Mouse (Mus musculus): Measurements from ENCODE around the gene Ring1.

The Ring1 gene

DNA sequence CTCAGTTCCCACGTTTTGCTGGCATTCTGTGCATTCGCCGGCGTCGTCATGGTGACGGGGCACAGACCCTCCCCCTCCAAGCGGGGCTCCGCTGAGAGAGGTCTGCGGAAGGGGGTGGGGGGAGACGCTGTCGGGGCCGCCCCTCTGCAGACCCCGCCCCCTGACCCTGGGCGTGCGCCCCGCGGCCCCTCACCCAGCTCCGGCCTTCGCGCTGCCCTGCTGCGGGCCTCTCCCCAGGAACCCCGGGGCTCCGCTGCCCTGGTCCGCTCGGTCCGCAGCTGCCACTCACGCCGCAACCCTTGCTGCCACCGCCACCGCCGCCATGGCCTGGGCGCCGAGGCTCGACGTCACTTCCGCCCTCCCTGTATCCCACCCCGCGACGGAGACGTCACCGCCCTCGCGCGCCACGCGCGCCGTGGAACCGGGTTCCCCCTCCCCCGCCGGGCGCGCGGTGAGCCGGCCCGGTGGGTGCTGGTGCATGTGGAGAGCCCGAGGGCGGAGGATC lies at the start of gene Ring1:
Ring1 (minus strand) TSS at position 364 of the 505 bp plus-strand sequence.
- peak; percentile 89 to 93 for DNase-seq (ENCODE audit: low spot score in 2 of 2)

DNA sequence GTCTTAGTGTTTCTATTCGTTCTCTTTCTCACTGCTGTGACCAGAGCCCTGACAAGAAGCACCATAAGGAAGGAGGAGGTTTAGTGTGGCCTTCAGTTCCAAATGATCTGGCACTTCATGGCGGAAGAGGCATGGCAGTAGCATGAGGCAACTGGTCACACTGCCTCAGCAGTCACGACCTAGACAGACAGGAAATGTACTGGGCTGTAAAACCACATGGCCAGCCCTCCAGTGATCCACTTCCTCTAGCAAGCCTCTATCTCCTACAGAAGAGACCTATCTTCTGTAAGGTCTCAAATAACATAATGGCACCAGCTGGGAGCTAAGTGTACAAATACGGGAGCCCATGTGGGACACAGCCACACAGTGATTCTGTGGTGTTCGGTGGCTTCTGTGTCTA lies 47.6 kb upstream of the Ring1 start:
- no peak for DNase-seq (ENCODE audit: low spot score in 2 of 2)

DNA sequence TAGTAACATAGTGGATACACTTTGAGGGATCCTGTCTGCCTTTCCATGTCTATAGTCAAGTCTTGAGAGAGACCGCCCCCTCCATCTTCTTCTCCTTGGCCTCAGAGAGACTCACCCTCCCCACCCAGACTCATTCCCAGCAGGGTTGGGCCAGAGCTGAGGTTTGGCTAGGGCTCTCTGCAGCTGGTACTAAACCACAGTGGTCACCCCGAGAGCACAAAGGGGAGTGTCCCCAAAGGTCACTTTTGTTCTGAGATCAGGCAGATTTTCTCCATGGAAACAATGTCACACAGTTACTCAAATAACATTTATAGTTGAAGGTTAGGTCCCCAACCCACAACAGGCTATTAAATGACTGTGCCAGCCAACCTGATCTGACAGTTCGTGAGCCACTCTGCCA lies 44.4 kb upstream of the Ring1 start:
- DNase-seq (ENCODE audit: low spot score in 2 of 2), result no peak

DNA sequence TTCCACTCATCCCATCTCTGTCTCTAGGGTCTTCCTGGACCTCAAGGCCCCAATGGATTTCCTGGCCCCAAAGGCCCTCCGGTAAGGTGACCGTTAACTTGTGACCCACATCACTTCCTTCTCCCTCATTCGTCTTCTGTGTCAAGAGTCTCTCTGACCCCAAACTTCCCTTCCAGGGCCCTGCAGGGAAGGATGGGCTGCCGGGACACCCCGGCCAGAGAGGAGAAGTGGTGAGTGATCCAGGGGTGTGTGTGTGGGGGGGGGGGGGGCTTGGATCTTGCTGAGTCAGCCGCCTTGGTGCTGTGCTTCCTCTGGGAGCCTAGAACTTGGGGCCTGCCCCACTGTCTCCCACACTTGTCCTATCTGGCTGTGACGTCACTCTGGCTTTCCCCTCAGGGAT lies 32.7 kb upstream of the Ring1 start:
- DNase-seq (ENCODE audit: low spot score in 2 of 2), result no peak

DNA sequence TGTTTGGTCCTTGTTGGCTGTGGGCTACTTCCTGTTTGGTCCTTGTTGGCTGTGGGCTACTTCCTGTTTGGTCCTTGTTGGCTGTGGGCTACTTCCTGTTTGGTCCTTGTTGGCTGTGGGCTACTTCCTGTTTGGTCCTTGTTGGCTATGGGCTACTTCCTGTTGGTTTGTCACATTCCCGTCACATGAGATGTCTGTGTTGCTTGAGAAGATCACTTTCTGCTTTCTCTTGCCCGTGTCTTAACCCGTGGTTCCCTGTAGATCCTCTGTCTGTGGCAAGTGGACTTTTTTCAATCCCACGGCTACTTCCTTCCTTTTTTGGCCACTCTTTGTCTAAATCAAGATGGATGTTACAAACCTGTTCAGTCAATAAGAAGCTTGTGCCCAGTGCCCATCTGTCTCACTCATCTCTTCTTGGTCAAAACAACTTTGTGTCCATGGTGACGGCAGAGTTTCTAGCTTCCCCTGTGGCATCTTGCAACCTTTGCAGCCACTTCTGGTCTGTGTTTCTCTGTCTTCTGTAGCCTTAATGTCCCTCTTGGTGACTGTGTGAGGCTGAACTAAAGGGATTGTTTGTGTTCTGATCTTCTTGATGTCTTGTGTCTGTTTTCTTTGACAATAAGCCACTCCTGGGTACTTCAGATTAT lies 23.0 kb upstream of the Ring1 start:
- DNase-seq (ENCODE audit: low spot score in 2 of 2), result no peak

DNA sequence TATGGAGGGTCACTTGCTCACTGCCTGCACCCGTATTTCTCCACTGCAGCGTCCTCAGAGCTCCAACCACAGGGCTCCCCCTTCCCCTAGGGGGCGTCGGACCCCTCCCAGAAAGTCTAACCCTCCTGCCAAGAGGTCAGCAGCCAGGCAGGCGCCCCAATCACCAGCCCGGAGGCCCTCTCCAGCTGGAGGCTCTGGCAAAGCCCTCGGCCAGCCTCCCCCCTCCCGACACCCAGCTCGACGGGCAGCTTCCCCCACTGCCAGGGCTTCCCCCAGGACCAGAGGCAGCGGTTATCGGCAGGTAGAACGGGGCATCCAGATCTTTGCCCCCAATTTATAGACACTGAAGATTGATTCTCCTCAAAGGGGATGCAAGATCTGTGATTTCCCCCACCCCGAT lies 21.5 kb upstream of the Ring1 start:
- no peak for DNase-seq (ENCODE audit: low spot score in 2 of 2)

DNA sequence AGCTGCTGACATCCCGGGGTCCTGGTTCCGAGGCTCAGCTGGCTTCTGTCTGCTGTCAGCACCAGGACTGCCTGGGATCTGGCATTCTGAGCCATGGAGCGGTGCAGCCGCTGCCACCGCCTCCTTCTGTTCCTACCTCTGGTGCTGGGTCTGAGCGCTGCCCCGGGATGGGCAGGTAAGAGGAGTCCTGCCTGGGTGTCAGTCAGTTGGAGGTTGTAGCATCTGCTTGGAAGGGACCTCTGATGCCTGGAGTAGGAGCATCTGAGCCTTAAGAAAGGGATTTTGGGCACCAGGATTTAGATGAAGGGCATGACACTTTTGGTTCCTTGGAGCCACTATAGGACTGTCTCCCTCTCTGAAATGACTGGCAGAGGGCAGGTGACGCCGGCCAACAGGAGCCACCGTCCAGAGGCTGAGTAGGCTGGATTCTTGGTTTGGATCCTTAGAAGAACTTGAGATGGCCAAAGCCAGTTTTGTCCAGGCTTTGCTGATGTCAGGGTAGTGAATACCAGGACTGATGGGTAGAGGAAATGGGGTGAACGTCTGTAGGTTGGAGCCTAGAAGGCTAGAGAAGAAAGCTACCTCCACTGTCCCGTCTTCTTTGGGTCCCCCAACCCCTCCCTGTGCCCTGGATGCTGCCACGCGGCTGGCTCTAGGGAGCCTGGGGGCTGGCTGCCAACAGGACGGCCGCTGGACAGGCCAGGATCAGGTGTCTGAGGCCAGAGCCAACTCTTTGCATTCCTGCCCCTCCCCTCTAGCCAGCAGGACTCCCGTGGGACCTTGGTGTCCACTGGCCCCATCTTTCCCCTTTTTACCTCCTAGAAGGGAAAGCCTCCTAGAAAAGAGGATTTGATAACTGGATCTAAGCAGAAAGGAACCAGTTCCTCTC lies 15.3 kb upstream of the Ring1 start:
- no peak for DNase-seq (ENCODE audit: low spot score in 2 of 2)

DNA sequence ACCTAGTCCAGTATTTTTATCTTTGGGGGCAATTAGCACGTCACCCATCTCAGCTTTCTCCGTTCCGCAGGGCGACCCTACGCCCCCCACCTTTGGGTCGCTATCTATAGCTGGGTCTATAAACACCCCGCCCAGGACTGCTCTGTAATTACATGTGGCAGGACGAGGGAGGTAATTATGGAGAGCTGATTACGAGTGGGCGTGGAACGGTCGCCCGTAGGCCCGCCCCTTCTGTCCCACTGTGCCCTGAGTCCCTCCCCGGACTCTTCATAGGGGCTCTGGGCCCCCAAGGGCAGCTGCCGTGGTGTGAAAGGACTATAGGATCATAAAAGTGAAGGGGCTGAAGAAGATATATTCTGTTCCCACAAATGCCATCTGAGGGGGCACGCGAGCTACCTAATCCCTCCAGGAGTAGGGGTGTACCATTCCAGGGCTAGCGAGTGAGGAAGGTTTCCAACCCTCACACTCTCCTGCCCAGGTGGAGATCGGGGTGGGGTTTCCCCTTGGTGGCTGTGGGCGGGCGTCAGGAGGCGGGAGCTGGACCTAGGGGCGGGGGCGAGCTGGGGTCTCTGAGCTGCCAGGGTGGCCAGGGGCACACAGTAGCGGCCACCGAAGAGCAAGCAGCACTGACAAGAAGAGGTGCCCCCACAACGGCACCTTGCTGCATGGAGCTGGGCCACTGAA lies 14.5 kb upstream of the Ring1 start, which contains the start of gene Col11a2:
Col11a2 (plus strand) TSS at position 560 of the 684 bp plus-strand sequence.
- DNase-seq (ENCODE audit: low spot score in 2 of 2), result no peak

DNA sequence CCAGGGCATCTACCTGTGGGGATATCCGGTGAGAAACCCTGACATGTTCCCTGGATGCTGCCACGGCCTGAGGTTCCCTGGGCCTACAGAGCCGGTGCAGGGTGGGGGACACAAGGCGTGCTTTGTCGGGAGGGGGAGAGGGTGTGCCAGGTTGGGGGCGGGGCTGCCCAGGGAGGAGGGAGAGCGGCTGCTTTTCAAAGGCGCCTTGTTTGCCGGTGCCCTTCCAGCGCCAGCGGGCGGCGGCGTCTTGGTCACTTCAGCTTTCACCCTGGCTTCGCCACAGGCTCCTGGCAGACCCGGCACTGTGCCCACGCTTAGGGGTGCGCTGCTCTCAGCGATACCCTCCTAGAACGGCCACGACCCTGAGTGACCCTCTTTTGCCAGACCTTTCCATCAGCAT lies 14.0 kb upstream of the Ring1 start:
- peak in 1 of 2 experiments; percentile 51 for DNase-seq (ENCODE audit: low spot score in 2 of 2)

DNA sequence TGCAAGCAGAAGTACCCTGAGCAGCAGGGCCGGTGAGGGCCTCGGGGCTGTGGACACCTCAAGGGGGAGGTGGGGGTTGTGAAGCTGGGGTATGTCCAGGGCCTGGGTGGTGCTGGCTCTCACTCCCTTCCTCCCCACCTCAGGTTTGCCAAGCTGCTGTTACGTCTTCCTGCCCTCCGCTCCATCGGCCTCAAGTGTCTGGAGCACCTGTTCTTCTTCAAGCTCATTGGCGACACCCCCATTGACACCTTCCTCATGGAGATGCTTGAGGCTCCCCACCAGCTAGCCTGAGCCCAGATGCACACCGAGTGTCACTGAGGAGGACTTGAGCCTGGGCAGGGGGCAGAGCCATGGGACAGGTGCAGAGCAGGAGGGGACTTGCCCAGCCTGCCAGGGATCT lies 12.8 kb upstream of the Ring1 start:
- DNase-seq (ENCODE audit: low spot score in 2 of 2), result no peak

DNA sequence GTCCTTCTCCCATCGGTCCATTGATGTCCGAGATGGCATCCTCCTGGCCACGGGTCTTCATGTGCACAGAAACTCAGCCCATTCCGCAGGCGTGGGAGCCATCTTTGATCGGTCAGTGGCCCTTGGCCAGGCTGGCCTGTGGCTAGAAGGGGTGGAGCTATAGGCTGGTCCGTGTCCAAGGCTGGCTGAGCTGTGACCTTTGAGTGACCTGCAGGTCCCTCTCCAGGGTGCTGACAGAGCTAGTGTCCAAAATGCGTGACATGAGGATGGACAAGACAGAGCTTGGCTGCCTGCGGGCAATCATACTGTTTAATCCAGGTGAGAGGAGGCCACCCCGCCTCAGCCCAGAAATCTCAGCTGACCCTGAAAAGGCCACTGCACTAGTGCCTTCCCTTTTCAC lies 12.2 kb upstream of the Ring1 start:
- DNase-seq (ENCODE audit: low spot score in 2 of 2), result no peak

DNA sequence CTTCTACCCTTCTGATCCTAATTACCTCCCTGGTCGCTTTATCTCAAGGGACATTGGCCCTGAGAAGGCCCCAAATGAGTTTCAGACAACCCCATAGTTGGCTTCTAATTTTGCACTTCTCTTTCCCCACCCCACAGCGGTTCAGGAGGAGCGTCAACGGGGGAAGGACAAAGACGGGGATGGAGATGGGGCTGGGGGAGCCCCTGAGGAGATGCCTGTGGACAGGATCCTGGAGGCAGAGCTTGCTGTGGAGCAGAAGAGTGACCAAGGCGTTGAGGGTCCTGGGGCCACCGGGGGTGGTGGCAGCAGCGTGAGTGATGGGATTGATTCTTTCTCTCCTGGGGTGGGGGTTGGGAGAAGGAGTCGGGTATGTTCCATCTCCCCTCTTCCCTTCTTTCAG lies 11.0 kb upstream of the Ring1 start:
- DNase-seq (ENCODE audit: low spot score in 2 of 2), result no peak

DNA sequence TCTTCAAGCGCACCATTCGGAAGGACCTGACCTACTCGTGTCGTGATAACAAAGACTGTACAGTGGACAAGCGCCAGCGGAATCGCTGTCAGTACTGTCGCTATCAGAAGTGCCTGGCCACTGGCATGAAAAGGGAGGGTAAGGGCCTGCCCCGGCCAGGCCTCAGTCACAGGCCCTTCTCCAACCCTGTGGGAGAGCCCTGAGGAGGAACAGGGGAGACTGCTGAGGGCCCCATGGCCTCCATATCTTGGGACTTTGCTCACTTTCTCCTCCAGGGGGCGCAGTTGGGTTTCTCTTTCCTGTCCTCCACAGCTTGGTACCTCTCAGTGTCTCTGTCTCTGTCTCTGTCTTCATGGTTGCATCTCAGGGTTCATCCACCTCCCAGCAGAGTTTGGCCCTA lies 9.6 kb upstream of the Ring1 start:
- DNase-seq (ENCODE audit: low spot score in 2 of 2), result peak; percentile 74 to 76

DNA sequence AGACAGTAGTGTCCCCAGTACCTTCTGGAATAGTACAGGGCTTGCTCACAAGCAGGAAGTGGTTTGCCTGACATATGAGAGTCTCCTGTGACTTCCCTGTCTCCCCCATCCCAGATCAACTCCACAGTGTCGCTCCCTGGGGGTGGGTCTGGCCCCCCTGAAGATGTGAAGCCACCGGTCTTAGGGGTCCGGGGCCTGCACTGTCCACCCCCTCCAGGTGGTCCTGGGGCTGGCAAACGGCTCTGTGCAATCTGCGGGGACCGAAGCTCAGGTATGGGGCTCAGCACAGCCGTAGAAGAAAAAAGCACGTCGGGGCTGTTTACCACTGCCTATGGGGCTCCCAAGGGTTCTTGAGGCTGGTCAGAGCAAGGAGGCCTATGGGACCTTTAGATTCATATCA lies 9.0 kb upstream of the Ring1 start:
- no peak for DNase-seq (ENCODE audit: low spot score in 2 of 2)

DNA sequence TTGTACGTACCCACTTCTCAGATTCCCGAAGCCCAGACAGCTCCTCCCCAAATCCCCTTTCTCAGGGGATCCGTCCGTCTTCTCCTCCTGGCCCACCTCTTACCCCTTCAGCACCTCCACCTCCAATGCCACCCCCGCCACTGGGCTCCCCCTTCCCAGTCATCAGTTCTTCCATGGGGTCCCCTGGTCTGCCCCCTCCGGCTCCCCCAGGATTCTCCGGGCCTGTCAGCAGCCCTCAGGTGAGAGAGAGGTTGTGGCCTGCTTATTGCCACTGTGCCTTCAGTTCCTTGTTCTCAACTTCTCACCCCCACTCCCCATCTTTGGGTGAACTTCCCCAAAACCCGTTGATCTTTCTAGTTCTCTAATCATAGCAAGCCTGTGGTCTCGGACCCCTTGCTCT lies 8.3 kb upstream of the Ring1 start:
- no peak for DNase-seq (ENCODE audit: low spot score in 2 of 2)

DNA sequence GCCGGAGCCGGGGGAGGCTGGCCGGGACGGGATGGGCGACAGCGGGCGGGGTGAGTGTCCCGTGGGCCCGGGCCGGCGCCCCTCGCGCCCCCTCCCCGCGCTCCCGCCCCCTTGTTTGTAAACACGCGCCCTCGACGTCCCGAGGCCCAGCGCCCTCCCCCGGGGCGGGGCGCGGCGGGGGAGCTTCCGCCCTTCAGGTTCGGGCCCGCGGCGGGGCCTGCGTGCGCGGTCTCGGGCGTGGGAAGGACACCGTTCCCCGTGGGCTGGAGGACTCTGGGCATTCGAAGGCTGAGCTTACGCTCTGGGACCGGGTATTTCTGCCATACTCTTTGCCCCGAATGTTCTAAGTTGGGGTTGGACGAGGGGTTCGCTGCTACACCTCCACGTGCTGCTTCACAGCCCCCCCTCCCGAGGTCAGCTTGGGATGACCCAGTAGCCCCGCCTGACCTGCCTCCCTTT lies 7.7 kb upstream of the Ring1 start:
- peak; percentile 59 to 62 for DNase-seq (ENCODE audit: low spot score in 2 of 2)

DNA sequence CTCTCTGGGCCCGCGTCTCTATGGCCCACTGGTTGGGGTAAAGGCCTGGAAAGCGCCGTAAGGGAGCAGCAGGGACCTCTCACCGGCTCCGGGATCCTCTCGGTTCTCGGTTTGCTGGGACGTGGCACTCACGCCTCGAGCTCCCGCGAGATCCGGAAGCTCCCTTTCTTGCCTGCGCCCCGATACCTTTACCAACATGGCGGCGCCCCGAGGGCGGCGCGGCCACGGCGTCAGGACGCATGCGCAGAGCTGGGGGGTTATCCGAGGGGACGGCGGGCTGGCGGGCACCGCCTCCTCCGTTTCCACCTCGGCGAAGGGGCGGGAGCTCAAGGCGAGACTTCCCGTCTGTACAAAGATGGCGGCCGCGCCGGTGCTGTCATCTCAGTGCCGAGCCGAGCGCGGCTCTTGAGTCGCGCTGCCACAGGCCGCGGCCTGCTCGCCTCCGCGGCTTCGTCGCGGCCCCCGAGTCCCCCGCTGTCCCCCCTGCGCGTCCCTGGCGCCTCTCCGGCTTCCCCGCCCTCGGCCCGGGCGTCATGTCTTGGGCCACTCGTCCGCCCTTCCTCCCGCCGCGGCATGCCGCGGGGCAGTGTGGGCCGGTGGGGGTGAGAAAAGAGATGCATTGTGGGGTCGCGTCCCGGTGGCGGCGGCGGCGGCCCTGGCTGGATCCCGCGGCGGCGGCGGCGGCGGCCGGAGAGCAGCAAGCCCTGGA lies 7.1 kb upstream of the Ring1 start, which contains the start of the genes Slc39a7 and Rxrb:
Slc39a7 (minus strand) TSS at position 218 of the 709 bp plus-strand sequence.
Rxrb (plus strand) TSS at position 348 of the 709 bp plus-strand sequence.
- DNase-seq (ENCODE audit: low spot score in 2 of 2), result peak; percentile 98

DNA sequence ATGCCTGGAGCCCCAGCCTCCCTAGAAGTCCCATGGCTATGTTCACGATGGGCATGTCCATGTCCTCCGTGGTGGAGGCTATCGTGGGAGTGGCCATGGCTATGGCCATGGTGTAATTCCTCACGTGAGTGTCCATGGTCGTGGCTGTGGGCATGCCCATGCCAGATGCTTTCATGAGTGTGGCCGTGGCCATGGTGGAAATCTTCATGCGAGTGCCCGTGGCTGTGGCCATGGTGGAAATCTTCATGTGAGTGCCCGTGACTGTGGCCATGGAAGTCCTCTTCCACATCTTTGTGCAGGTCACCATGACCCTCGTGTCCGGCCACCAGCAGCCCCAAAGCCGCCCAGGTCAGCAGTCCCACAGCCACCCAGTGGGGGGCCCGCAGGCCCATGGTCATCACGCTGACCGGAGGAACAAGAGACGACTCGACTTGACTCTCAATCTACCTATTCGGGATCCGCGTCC lies 6.4 kb upstream of the Ring1 start:
- no peak for DNase-seq (ENCODE audit: low spot score in 2 of 2)

DNA sequence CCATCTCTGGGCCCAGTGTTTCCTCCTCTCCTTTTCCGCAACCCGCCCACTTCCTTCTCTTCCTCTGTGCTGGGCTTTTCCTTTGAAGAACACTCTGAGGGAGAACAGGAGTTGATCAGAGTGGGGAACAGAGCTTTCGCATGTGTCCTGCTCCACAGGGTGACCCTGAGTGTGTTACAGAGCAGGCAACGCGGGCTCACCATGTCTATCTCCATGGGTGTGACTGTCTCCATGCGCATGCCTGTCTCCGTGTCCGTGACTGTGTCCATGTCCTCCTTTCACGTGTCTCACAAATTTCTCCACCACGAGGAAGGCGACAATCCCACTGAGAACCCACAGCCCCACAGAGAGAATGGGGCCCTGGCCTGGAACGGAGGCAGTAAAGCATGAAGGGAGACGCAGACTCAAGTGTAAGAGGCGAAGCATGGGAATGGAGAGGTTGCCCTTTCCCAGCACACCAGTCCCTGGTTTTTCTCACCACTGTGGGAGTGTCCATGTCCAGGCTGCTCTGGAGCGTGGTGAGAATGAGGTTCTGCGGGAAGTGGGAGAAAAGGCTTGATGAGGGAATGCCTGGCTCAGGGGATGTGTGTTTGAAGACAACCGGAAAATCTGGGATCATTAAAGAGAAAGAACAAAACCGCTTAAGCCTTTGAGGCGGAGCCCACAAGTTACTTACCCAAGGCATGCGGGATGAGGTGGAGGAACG lies 5.6 kb upstream of the Ring1 start:
- DNase-seq (ENCODE audit: low spot score in 2 of 2), result no peak

DNA sequence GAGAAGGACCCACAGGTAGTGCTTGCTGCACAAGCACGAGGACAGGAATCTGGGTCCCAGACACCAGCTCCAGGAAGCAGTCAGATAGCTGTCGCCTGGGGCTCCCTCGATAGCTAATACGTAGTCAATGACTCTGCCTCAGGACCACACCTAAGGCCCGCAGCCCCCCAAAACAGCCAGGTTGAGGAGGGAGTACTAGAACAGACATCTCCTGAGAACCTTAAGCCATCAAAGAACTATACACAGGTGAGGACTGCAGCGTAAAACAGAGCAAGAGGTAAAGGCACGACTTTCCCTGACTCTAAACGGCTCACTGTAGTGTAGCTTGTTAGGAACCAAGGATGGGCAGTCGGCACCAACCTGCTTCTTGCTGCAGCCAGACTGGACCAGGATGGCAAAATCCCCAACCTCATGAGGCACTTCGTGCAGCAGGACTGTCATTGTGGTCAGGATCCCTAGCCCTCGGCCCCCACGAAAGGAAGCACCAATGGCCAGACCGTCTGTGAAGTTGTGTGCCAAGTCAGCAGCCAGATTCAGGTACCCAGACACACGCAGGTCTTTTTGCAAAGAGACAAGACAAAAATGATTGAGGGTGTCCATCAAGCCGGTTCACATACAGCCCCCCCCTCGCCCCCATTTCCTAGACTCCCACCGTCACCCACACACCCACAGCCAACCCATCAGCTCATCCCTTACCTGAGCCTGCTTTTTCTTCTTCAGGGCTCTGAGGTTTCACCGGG lies 4.8 kb upstream of the Ring1 start:
- no peak for DNase-seq (ENCODE audit: low spot score in 2 of 2)

Measured in frontal cortex, postnatal 36 days (tissue).